Mouse (Mus musculus): ENCODE results near the gene Ndufs7. TPM values are rescaled to one million over a fixed set of nuclear protein-coding genes. Genes with fewer than 3 reads are reported as not detected.
A peak's percentile ranks its signal among the peaks of the same experiment; 100 is the strongest.

The Ndufs7 gene
- total RNA-seq, 2 experiments from 2014 or later = 171 to 187 TPM

DNA sequence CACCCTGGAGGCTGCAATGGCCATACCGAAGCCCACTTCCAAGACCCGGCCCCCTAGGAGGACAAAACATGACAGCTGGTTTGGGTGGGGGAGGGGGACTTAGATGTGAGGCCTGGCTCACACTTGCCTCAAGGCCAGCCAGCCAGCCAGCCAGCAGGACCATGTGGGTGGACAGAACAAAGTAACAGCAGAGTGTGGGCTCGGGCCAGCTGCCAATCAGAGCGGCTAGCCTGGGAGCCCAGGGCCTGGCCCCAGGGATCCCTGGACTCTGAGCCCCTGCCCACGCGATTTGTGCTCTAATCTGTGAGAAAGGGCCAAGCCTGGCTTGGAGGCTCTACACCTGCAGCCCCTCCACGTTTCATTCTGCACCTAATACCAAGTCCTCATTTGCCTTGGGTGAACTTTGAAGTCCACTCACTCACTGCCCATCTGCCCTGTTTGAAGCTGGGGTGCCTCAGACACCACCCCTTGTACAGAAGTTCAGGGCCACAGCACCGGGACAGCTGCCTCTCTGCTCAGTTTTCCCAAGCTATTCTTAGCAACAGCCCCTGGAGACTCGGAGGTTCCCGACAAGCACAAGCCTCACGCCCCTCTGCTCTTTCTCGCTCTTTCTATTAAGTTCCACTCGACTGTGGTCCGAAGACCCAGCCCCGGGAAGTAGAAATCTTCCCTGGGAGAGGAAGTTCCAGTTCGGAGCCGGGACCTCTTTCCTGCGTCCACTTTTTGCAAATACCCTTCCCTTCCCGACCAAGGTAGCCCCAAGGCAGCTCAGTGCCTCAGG, 11.1 kb downstream of the Ndufs7 start:
- intact Hi-C loops (cut with DNase I) = no loop called here
- peak; percentile 70 to 79 for DNase-seq (ENCODE audit: low spot score in 2 of 2)

DNA sequence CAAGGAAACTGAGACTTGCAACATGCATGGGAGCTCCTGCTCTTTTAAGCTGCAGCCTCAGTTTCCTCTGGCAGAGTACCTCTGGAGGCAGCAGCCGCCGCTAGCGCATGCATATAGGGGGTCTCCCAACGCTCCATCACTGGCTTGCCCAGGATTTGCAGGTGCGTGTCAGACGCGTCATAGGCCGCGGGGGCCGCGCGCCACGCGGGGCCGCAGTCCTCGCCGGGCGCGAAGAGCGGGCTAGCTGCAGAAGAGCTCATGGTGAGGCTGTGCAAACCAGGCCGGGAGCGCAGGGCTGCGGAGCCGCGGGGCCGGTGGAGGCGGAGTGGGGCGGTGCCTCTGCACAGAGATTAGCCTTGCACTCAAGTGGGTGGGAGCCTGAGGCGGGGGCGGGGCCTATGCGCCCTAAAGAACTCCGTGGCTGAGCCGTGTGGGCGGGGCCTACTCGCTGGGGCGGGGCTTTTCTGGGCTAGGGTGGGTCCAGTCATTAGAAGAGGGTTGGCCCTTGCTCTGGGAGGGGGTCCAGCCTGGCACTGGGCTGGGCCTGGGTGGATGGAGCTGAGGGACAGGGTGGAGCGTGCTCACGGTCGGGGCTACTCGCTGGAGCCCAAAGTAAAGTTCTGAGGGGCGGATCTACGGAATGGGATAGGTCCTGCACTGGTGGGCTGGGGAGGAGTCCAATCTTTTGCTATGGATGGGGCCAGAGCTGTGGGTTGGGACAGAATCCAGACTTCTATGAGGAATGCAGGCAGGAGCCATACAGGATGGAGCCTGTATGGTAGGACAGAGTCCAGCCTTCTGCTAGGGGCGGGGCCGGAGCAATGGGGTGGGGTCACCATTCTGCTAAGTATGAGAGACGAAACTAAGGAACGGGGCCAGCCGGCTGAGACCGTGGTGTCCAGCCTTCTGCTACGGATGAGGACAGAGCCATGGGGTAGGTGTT, 12.0 kb downstream of the Ndufs7 start, which contains the start of the genes Gamt and Dazap1:
Gene Gamt (minus strand): TSS at position 371 of the 943 bp plus-strand sequence.
Gene Dazap1 (plus strand): TSS at position 845 of the 943 bp plus-strand sequence.
- peak; percentile 83 to 88 for DNase-seq (ENCODE audit: low spot score in 2 of 2)
- intact Hi-C loops (cut with DNase I) = no loop called here

DNA sequence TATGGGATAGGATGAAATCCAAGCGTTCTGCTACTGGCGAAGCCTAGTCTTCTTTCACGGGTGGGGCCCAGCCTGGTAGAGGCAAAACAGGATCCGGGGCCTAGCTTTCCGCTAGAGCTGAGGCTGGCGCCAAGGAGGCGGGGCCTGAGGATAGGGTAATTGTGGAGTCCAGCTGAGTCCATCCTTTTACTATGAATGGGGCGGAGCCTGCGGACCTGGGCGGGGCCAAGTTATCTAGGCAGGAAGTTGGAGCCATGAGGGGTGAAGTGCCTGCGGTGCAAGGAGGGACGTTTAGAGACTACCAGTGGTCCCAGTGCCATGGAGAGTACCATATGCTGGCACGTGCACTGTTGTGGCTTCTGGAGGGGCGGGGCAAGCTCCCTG, 12.7 kb downstream of the Ndufs7 start:
- peak; percentile 81 to 93 for DNase-seq (ENCODE audit: low spot score in 2 of 2)
- intact Hi-C loops (cut with DNase I) = no loop called here

DNA sequence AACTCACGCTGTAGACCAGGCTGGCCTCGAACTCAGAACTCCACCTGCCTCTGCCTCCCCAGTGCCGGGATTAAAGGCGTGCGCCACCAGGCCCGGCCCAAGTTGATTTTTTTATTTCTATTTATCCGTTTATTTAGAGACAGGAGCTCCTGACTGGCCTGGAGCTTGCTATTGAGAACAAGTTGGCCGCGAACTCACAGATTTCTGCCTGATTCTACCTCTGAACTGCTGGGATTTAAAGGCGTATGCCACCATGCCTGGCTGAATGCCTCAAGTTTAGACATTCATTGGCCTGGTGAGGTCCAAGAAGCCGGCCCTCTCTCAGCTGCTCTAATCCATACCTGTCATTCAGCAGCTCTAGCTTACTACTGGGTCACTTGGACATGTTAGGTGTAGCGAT, 13.2 kb downstream of the Ndufs7 start:
- intact Hi-C loops (cut with DNase I) = no loop called here
- DNase-seq (ENCODE audit: low spot score in 2 of 2) = no peak

DNA sequence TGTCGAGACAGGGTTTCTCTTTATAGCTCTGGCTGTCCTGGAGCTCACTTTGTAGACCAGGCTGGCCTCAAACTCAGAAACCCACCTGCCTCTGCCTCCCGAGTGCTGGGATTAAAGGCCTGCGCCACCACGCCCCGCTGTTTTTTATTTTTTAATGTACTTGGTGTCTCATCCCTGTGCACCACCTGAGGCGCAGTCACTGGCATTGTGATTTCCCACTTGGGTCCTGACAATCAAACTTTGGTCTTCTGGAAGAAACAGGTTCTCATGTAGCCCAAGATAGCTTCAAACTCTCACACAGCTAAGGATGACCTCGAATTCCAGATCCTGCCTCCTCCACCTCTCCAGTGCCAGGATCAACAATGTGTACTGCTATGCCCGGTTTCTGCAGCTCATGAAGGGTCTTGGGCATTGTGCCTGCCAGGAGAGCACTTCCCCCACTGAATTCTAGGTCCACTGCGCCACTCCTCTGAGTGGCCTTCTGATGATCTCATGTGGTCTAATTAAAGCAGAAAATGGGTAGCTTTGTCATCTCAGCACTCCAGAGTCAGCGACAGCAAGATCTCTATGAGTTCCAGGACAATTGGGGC, 13.9 kb downstream of the Ndufs7 start:
- intact Hi-C loops (cut with DNase I) = no loop called here
- DNase-seq (ENCODE audit: low spot score in 2 of 2) = no peak

DNA sequence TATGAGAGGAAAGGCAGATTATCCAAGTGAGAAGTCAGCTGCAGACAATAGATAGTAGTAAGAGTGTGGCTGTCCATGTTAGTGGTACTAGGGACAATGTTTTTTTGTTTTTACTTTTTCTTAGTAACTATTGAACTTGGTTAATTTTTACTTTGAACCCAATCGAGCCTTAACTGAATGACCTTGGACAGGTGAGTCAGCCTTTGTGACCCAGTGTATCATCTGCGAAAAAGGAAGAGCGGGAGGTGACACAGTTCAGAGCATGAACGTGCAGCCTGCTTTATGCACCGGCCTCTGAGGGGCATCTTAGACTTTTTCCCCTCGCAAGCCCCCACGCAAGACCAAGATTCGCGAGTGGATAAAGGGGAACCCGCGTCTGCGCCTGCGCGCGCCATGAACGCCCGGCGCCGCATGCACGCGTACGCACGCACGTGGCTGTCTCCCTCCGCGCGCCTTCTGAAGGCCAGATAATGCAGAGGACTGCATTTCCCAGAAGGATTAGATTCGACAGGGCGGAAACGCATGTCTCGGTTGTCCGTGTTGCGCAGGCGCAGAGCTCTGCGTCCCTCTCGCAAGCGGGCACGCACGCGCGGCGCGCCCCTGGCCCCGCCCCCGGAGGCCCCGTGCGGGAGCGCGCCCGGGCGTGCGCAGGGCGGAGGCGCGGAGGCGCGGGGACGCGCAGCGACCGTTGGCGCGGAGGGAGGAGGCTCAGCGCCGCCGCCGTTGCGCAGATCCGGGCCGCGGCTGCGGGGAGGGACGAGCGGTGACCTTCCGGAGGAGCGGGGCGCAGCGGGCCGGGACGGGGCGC, 15.6 kb downstream of the Ndufs7 start:
- intact Hi-C loops (cut with DNase I) = no loop called here

DNA sequence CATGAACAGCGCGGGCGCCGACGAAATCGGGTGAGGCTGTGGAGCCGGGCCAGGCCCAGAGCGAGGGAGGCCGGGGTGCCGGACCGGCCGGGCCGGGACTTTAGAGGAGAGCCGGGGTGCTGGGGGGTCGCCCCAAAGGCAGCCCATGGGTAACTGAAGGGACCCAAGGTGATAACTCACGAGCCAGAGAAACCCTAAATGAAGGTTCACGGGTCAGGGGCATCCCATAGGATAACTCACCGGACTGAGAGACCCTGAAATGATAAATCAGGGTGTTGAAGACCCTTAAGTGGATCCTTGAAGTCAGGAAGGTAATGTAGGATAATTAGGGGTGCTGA, 16.2 kb downstream of the Ndufs7 start:
- intact Hi-C loops (cut with DNase I) = no loop called here

More for the DNA sequence above, 15.6 kb downstream of the Ndufs7 start:
- peak; percentile 100 for DNase-seq (ENCODE audit: low spot score in 2 of 2)

DNA sequence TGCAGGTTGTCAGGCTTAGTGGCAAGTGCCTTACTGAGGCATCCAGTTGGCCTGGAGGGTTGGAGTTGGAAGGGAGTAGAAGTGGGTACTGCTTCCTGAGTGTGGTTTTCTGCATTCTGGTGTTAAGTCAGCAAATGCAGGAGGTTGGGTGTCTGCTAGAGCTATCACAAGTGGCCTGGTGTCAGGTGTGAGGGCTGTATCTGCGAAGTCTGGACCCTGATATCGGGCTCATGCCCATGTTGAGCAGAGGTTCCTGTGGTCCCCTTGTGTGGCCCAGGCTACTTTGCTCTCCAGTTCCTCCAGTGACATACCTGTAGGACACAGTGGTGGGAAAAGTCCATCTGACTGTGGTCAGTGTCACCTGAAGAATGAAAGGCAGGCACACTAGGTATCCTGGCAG, 21.2 kb downstream of the Ndufs7 start:
- DNase-seq (ENCODE audit: low spot score in 2 of 2) = no peak
- intact Hi-C loops (cut with DNase I) = no loop called here

More for the DNA sequence above, 16.2 kb downstream of the Ndufs7 start:
- no peak for DNase-seq (ENCODE audit: low spot score in 2 of 2)

DNA sequence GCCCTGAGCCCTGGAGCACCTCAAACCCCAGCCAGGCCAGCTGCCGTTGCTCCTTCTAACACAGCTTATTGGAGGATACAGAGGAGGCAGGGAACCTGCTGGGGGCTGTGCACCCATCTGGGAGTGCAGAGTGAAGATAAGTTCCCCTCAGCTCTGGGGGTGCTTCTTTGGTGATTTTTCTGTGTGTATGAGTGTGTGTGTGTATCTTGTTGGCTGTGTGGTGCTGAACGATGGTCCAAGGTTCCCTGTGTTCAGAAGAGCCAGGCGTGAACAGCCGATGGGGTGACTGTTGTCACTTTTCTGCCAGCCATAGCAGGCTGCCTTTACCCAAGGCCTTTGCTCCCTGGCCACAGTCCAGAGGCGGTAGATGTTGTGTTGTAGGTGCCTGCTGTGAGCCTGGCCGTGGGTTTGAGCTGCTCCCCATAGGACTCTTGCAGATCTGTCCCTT, 21.8 kb downstream of the Ndufs7 start:
- intact Hi-C loops (cut with DNase I) = no loop called here
- no peak for DNase-seq (ENCODE audit: low spot score in 2 of 2)

DNA sequence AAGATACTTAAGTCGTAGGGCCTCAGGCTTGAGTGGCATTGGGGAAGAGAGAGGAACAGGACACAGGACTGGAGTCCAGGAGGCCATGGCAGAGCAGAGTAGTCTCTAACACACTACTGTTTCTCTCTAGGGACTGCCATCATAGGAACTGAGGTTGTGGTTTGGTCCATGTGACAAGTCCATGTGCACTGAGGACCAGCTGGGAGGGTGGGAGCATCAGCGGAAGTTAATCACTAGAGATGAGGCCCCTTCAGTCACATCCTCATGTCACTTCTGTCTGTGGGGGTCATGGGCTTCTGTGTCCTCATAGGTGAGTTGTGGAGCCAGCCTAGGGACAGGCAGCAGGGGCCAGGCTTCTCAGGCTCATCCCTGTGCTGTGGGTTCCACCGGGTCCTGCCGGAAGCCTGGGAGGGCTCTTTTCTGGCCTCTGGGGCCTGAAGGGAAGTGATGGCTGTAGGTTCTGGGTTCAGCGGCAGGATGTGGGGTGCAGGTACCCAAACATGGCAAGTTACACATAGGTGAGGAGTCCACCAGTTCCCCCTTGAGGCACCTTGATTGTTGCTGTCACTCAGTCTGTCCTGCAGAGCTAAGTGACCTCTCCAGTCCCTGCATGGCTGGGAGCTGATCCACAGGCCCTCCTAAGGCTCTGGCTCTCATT, 22.4 kb downstream of the Ndufs7 start:
- DNase-seq (ENCODE audit: low spot score in 2 of 2) = no peak
- intact Hi-C loops (cut with DNase I) = no loop called here

DNA sequence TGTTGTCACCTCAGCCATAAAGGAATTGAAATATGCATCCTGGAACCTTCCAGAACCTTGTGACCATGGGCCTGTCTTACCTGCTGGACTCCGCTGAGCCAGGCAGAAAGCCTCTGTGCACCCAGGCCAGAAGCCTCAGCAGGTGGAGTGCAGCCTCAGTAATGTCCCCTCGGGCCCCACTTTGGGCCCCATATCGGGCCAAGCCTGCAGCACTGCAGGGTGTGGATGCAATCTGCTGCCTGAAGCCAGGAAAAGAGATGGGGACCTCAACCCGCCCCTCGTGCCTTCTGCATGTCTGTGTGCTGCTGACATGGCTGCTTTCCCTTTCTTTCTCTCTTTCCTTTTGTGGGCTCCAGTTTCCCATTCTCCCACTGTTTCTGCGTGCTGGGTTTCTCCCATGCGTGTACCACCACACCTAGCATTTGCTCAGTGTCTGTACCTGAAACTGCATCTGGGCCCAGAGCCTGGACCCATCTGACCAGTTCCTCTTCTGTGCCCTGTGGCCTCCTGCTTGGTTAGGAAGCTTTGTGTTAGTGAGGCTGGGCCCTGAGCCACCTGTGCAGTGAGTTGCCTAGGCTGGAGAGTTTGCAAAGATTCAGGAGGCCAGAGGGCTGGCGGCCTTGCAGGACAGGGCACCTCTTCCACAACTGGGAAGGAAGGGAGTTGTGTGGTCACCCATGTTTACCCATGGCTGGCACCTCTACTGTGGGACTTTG, 23.1 kb downstream of the Ndufs7 start:
- no peak for DNase-seq (ENCODE audit: low spot score in 2 of 2)
- intact Hi-C loops (cut with DNase I) = no loop called here

DNA sequence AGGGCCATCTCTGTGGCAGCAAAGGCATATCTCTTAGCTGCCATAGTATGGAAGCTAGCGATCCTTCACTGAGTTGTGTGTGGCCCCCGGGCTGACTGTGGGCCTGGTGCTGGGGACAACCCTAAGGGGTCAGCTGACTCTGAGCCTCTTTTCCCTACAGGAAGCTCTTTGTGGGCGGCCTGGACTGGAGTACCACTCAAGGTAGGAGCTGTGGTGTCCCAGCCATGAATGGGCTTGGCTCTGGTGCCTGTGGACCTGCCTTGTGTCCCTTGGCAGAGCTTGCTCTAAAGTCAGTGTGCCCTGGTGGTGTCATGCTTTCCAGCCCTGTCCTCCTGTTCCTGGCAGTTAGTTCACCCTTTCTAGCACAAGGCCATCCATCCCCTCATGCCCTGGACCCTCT, 24.9 kb downstream of the Ndufs7 start:
- no peak for DNase-seq (ENCODE audit: low spot score in 2 of 2)
- intact Hi-C loops (cut with DNase I) = no loop called here

DNA sequence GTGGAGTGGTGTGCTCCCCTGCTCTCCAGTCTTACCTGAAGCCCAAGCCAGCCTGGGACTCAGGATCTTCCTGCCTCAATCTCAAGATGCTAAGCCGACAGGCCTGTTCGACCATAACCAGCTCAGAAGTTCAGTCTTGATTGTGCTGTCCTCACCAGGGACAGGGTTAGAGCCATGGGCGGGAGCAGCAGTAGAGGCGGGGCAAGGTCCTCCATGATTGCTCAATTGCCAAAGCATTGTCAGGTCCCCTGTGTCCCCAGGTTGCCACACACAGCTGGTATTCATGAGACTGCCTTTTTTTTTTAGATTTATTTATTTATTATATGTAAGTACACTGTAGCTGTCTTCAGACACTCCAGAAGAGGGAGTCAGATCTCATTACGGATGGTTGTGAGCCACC, 27.3 kb downstream of the Ndufs7 start:
- DNase-seq (ENCODE audit: low spot score in 2 of 2) = no peak
- intact Hi-C loops (cut with DNase I) = no loop called here

DNA sequence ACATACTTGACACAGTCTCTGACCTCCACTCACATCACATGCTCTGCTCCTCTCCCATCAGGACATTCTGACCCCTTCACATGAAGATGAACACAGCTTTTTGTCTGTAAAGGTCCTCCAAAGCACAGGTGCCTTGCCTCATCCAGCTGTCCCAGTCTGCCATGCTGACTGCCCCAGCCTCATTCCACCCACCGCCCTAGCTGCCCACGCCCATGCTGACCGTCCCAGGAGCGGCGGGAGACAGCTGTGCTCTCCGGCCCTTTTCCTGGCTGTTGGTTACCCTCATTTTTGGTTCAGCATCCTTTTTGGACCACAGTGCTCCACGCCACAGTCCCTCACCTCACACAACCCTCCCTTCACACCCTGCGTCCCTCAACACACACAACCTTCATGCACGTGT, 29.5 kb downstream of the Ndufs7 start:
- no peak for DNase-seq (ENCODE audit: low spot score in 2 of 2)
- intact Hi-C loops (cut with DNase I) = no loop called here

DNA sequence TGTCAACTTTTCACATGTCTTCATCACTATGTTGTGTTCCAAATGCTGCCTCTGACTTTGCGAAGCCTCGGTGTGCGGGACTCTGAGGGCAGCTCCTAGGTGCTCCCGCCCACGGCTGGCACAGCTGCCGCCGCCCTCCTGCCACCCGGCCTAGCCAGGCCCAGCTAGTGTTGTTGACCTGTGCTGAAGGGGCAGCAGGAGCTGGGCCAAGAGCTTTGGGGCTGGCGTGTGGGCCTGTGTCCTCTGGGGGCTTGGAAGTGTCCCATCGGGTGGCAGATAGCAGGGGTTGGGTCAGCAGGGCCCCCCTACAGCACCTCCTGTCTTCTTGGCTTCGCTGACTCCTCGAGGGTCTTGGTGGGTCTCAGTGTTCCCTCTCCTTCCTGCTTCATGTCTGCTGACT, 30.4 kb downstream of the Ndufs7 start:
- intact Hi-C loops (cut with DNase I) = no loop called here
- no peak for DNase-seq (ENCODE audit: low spot score in 2 of 2)

DNA sequence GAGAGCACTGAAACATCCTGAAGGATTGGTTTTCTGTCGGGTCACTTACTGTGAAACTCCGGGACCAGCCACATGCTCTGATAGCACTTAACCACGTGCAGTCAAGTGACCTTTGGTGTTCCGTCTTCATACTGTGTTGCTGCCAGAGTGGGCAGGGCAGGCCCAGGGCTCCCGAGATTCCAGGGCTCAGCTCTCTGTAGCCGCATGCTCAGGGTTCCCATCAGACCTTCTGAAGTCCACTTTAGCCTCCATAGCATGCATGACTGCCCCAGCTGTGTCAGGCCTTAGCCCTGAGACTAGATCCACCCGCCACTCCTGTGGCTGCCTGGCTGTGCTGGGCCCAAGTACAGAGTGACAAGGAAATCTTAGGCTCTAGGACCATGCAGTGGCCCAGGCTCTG, 32.4 kb downstream of the Ndufs7 start:
- intact Hi-C loops (cut with DNase I) = no loop called here
- DNase-seq (ENCODE audit: low spot score in 2 of 2) = no peak

DNA sequence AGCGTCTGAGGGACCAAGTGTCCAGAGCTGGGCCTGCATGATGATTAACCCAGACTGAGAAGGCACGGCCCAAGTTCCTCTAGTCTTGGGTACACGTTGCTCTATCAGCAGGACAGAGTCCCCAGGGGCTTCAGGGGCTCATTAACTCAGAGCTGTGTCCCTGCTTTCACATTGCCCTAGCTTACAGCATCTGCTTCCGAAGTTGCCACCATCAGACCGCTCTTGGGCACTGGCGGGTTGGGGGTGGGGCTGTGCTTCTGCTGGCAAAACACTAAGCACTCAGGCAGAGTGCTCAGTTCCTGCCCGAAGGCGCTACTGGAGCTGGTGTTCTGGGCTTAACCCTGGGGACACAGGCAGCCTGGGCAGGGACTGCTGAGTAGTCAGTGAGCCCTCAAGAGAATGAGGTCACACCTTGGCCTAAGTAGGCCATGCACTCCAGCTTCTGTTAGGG, 33.0 kb downstream of the Ndufs7 start:
- DNase-seq (ENCODE audit: low spot score in 2 of 2) = no peak
- intact Hi-C loops (cut with DNase I) = no loop called here

Measured in left cerebral cortex, postnatal 14 days (tissue).